Comparison of ENCODE assay signal across 22 mouse cellular contexts in genomic region chr17:28502196-28502821, GRCm38 (mm10). TPM values are rescaled to one million over a fixed set of nuclear protein-coding genes. Genes with fewer than 3 reads are reported as not detected.
DNase-seq lines count a peak whose midpoint lies in the region; ATAC-seq and TF ChIP-seq lines count a peak whose summit lies in the region.
"Had no signal": no experiment of that assay in that cellular context is flagged by ENCODE, and none has a peak within 500 bp of the region (broad histone marks: within the 10 kb centered on the region; RNA-seq: fewer than 3 reads in every experiment).

No protein-coding gene starts in this region.

- DNase-seq in heart, adult 18-20 months = peak; percentile 76 to 86
- DNase-seq in heart, embryonic 10.5 days (ENCODE audit: low spot score) = no peak
- peak; percentile 51 for DNase-seq in lung, postnatal 36 days
- DNase-seq in lung, adult 2 months = no peak
- peak; percentile 56 for DNase-seq in Patski (ENCODE audit: low read depth, low spot score)
- peak; percentile 61 for DNase-seq in skeletal muscle tissue, adult 2 months (ENCODE audit: low read depth, low spot score)
- DNase-seq in cerebellum, postnatal 4 days (ENCODE audit: low spot score in 2 of 2) = no peak
- DNase-seq: adrenal gland, postnatal 36 days; kidney, adult 2 months; lung, postnatal 10 days; midbrain, embryonic 14.5 days; thymus, postnatal 14 days had no signal

- H3K36me3 ChIP-seq in heart, embryonic 10.5 days = no peaks in the 10 kb centered on the region
- H3K36me3 ChIP-seq: embryonic facial prominence, embryonic 15.5 days; forebrain, embryonic 15.5 days; hindbrain, embryonic 15.5 days; limb, embryonic 15.5 days had no signal

- CTCF ChIA-PET in Patski (lab: Charles Lee) = no interaction called here

- TF ChIP-seq CTCF in lung, adult 2 months (IDR thresholded peaks at IDR 0.05; ENCODE audit: insufficient read depth, low read length) = no peak
- TF ChIP-seq CTCF in Patski (IDR thresholded peaks at IDR 0.05) = no peak

- H3K27ac ChIP-seq in heart, embryonic 10.5 days = no peak overlapping the region
- H3K27ac ChIP-seq: embryonic facial prominence, embryonic 15.5 days; forebrain, embryonic 15.5 days; hindbrain, embryonic 15.5 days; limb, embryonic 15.5 days had no signal

- in situ Hi-C loops in Patski (cut with MboI; ENCODE audit: low pct_unique_long_range_greater_than_20kb) = no loop called here

- no peaks in the 10 kb centered on the region for H3K27me3 ChIP-seq in heart, embryonic 10.5 days (ENCODE audit: insufficient read depth, poor library complexity, severe bottlenecking)
- no peaks in the 10 kb centered on the region for H3K27me3 ChIP-seq in Patski
- H3K27me3 ChIP-seq: embryonic facial prominence, embryonic 15.5 days; forebrain, embryonic 15.5 days; hindbrain, embryonic 15.5 days; limb, embryonic 15.5 days had no signal

- POLR2A ChIA-PET in Patski (lab: Charles Lee) = no interaction called here

- no peak for ATAC-seq in Patski
- ATAC-seq: forebrain, embryonic 15.5 days had no signal

- TF ChIP-seq POLR2A in lung, adult 2 months (IDR thresholded peaks at IDR 0.05; ENCODE audit: borderline replicate concordance, extremely low read depth, low read depth, low read length) = no peak

- whole genome bisulfite sequencing in heart, embryonic 10.5 days = 45% methylated on average over 7 of the region's 7 CpGs
- 45% methylated on average over 7 of the region's 7 CpGs for WGBS in lung, adult 2 months

- H3K4me1 ChIP-seq in heart, embryonic 10.5 days = peaks cover 10% of the 10 kb centered on the region
- no peaks in the 10 kb centered on the region for H3K4me1 ChIP-seq in lung, adult 2 months (ENCODE audit: control insufficient read depth, insufficient read depth, low read length)
- H3K4me1 ChIP-seq: forebrain, embryonic 15.5 days; hindbrain, embryonic 15.5 days had no signal

- no peak overlapping the region for H3K4me3 ChIP-seq in heart, embryonic 10.5 days
- H3K4me3 ChIP-seq in lung, adult 2 months (replicated peaks; ENCODE audit: extremely low read depth, low read depth, low read length) = no peak overlapping the region
- H3K4me3 ChIP-seq: embryonic facial prominence, embryonic 15.5 days; forebrain, embryonic 15.5 days; hindbrain, embryonic 15.5 days; limb, embryonic 15.5 days had no signal

- no peaks in the 10 kb centered on the region; the same call in 1 of the 2 replicates for H3K9me3 ChIP-seq in heart, embryonic 10.5 days
- H3K9me3 ChIP-seq: embryonic facial prominence, embryonic 15.5 days; forebrain, embryonic 15.5 days; hindbrain, embryonic 15.5 days; limb, embryonic 15.5 days had no signal

RNA-seq across cellular contexts. Expression of gene Fkbp5, which starts 15.0 kb away (rescaled TPM):
- total RNA-seq in heart, adult 18-20 months (2021) = 100 to 1,000 TPM in 1 of 2 experiments, 10 to 100 TPM in 1; 65.4 to 103 TPM
- 16.0 and 21.9 TPM in 2 replicates for polyA plus RNA-seq in heart, embryonic 10.5 days (2016; fragmentation: Nextera tagmentation; extraction: Ambion mirVana)
- 8.8 and 14.8 TPM in 2 replicates for polyA plus RNA-seq in lung, adult 2 months (2012; rRNA removed)
- 9.2 TPM for polyA plus RNA-seq in Patski (2021)

RNA-seq across cellular contexts. Expression of gene Armc12, which starts 28.3 kb away (rescaled TPM):
- total RNA-seq in heart, adult 18-20 months (2021) = not detected
- polyA plus RNA-seq in heart, embryonic 10.5 days (2016; fragmentation: Nextera tagmentation; extraction: Ambion mirVana) = 0.10 TPM in 1 of 2 replicates, not detected in the other
- polyA plus RNA-seq in lung, adult 2 months (2012; rRNA removed) = not detected in 2 replicates
- polyA plus RNA-seq in Patski (2021) = not detected
- total RNA-seq: adrenal gland, postnatal 36 days; layer of hippocampus, adult 8-10 months; left cerebral cortex, postnatal 10 days; MEL had no signal
- polyA plus RNA-seq: cortical plate, adult 2 months; embryonic facial prominence, embryonic 15.5 days; forebrain, embryonic 15.5 days; hindbrain, embryonic 15.5 days; kidney, adult 2 months; limb, embryonic 15.5 days; midbrain, embryonic 14.5 days; small intestine, adult 2 months; stomach, embryonic 14.5 days had no signal

RNA-seq across cellular contexts. Expression of gene Clpsl2, which starts 46.9 kb away (rescaled TPM):
- not detected for total RNA-seq in heart, adult 18-20 months (2021)
- not detected in 2 replicates for polyA plus RNA-seq in heart, embryonic 10.5 days (2016; fragmentation: Nextera tagmentation; extraction: Ambion mirVana)
- polyA plus RNA-seq in lung, adult 2 months (2012; rRNA removed) = not detected in 2 replicates
- polyA plus RNA-seq in Patski (2021) = not detected
- total RNA-seq: adrenal gland, postnatal 36 days; layer of hippocampus, adult 8-10 months; left cerebral cortex, postnatal 10 days; MEL had no signal
- polyA plus RNA-seq: cortical plate, adult 2 months; embryonic facial prominence, embryonic 15.5 days; forebrain, embryonic 15.5 days; hindbrain, embryonic 15.5 days; kidney, adult 2 months; limb, embryonic 15.5 days; midbrain, embryonic 14.5 days; small intestine, adult 2 months; stomach, embryonic 14.5 days had no signal

RNA-seq across cellular contexts. Expression of gene Clps, which starts 58.3 kb away (rescaled TPM):
- total RNA-seq in heart, adult 18-20 months (2021) = not detected
- 0.46 TPM in 1 of 2 replicates, not detected in the other for polyA plus RNA-seq in heart, embryonic 10.5 days (2016; fragmentation: Nextera tagmentation; extraction: Ambion mirVana)
- polyA plus RNA-seq in lung, adult 2 months (2012; rRNA removed) = 1.8 and 16.1 TPM in 2 replicates
- not detected for polyA plus RNA-seq in Patski (2021)
- total RNA-seq: adrenal gland, postnatal 36 days; layer of hippocampus, adult 8-10 months; left cerebral cortex, postnatal 10 days; MEL had no signal
- polyA plus RNA-seq: cortical plate, adult 2 months; embryonic facial prominence, embryonic 15.5 days; forebrain, embryonic 15.5 days; midbrain, embryonic 14.5 days had no signal

Comparison
In these comparisons a context has a peak if more than half of its experiments do, and no peak if none do; other contexts are left out.
1. DNase-seq: peak in heart, adult 18-20 months (2 of 2), lung, postnatal 36 days (single experiment), Patski (single experiment) and skeletal muscle tissue, adult 2 months (single experiment); none in heart, embryonic 10.5 days (single experiment), lung, adult 2 months (single experiment) and cerebellum, postnatal 4 days (0 of 2).